Mouse (Mus musculus): Measurements from ENCODE around the gene Zcwpw1.
"Not testable (repeated sequence)": the region's sequence is repeated elsewhere in the genome, so short reads cannot be mapped to it uniquely, and the experiment has no call there.

The Zcwpw1 gene

GRCm38 (mm10) chr5:137835966-137836520, 48.4 kb downstream of the Zcwpw1 start, which contains the start of gene Pilra:
Gene Pilra, minus strand, starts transcription at chr5:137836281.
- not testable (repeated sequence) for DNase-seq (ENCODE audit: low read depth, low spot score)

- DNase-seq (ENCODE audit: low read depth, low spot score) = no peak
Observed at GRCm38 (mm10) chr5:137836611-137837010, 49.0 kb downstream of the Zcwpw1 start.

GRCm38 (mm10) chr5:137837110-137837509, 49.5 kb downstream of the Zcwpw1 start:
- not testable (repeated sequence) for DNase-seq (ENCODE audit: low read depth, low spot score)

DNA sequence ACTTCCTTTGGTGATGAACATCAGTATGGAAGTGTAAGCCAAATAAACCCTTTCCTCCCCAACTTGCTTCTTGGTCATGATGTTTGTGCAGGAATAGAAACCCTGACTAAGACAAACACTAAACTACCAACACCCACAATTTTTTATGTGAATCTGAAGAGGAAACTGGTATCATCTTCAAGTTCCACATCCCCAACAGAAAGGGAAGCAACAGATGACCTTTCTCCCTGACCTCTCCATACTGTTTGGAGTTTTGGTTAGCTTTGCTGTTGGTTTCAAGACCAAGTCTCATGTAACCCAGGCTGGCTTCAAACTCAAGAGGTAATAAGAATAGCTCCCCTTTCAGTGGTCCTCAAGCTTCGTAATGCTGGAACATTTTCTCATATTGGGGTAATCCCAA, 62.7 kb downstream of the Zcwpw1 start:
- DNase-seq (ENCODE audit: low read depth, low spot score) = not testable (repeated sequence)

DNA sequence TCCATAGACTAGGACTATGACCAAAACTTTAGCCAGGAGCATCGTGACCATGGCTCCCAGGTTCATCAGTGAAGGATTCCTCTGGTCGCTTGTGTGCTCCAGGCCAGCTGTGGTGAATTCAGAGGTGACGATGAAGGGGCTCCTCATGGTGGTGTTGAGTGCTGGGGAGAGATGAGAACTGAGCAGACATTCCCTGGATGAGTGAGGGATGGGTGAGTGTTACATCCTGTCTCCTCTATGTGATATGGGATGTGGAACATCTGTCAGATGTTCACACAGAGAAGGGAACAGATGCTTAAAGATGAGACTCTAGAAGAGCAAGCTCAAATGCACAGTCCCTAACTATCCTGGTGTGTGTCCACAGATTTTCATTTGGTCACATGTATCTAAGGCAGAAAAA, 67.3 kb downstream of the Zcwpw1 start:
- DNase-seq (ENCODE audit: low read depth, low spot score) = not testable (repeated sequence)

- not testable (repeated sequence) for DNase-seq (ENCODE audit: low read depth, low spot score)
Observed at GRCm38 (mm10) chr5:137856870-137857269, 69.3 kb downstream of the Zcwpw1 start.

DNA sequence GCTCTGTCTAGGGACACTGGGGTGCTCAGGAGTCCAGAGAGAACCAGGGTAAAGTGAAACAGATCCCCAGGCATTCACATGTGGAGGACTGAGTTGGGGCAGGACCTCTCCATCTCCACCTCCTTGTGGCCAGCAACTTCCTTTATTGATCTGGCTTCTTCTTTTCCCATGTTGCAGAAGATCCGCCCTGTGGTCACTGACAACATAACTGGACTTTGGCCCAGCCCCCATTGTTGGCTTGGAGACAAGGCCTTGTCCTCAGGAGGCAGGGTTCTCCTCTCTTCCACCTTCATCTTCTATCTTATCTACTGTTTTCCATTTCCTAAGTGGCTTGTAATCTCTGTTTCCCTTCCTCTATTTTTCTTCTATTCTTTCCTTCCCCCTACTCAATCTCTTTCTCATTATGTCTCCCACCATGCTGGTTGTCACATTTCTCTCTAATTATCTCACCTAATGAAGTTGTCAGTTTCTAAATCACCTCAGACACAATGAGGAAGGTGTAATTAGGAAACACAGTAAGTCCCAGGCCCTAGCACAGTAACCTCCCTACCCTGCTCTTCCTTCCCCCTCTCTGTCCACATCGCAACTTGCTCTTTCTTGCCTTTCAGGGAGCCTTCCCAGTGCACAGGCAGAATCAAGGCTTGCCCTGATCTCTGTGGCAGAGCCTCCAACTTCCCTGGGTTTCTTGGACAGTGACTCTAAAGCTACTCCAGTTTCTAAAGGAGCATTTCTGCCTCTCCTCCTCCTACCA, 70.5 kb downstream of the Zcwpw1 start, which contains the start of gene Pilrb1:
TSS of gene Pilrb1 (minus strand) at position 147 of the 751 bp plus-strand sequence.
- not testable (repeated sequence) for DNase-seq (ENCODE audit: low read depth, low spot score)

- not testable (repeated sequence) for DNase-seq (ENCODE audit: low read depth, low spot score)
Observed at GRCm38 (mm10) chr5:137864008-137864407, 76.4 kb downstream of the Zcwpw1 start.

- DNase-seq (ENCODE audit: low read depth, low spot score) = not testable (repeated sequence)
Observed at GRCm38 (mm10) chr5:137868600-137868999, 81.0 kb downstream of the Zcwpw1 start.

DNA sequence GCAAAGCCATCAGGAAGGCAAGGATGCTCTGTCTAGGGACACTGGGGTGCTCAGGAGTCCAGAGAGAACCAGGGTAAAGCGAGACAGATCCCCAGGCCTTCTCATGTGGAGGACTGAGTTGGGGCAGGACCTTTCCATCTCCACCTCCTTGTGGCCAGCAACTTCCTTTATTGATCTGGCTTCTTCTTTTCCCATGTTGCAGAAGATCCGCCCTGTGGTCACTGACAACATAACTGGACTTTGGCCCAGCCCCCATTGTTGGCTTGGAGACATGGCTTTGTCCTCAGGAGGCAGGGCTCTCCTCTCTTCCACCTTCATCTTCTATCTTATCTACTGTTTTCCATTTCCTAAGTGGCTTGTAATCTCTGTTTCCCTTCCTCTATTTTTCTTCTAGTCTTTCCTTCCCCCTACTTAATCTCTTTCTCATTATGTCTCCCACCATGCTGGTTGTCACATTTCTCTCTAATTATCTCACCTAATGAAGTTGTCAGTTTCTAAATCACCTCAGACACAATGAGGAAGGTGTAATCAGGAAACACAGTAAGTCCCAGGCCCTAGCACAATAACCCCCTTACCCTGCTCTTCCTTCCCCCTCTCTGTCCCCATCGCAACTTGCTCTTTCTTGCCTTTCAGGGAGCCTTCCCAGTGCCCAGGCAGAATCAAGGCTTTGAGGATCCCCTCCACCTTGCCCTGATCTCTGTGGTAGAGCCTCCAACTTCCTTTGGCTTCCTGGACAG, 84.2 kb downstream of the Zcwpw1 start, which contains the start of gene Pilrb2:
TSS of gene Pilrb2 (minus strand) at position 172 of the 737 bp plus-strand sequence.
- not testable (repeated sequence) for DNase-seq (ENCODE audit: low read depth, low spot score)

Measured in WW6 (cell line).